Mouse (Mus musculus) cerebellum, adult (tissue): ENCODE results near the gene Trim24.
A peak's percentile ranks its signal among the peaks of the same experiment; 100 is the strongest.

ENCODE experiments used
- ATAC-seq: cut with Nextera tagmentation; 2 replicates; pipeline ENCODE4 v1.9.2; 2017; ENCODE audit warnings: mild to moderate bottlenecking, moderate library complexity, mixed read lengths; ENCODE audit not compliant: insufficient number of reproducible peaks, low FRiP score, low TSS enrichment

Gene Trim24

GRCm38 (mm10) chr6:37862893-37863292, 7.7 kb upstream of the Trim24 start:
- no peak for ATAC-seq

- ATAC-seq = no peak
Measured at GRCm38 (mm10) chr6:37863961-37864730, 6.5 kb upstream of the Trim24 start.

- peak; percentile 68 for ATAC-seq
Measured at GRCm38 (mm10) chr6:37871137-37871851, 683 bp downstream of the Trim24 start.

- no peak for ATAC-seq
Measured at GRCm38 (mm10) chr6:37872861-37873260, 2.2 kb downstream of the Trim24 start.

GRCm38 (mm10) chr6:37873731-37874130, 3.1 kb downstream of the Trim24 start:
- ATAC-seq = no peak

GRCm38 (mm10) chr6:37878206-37878605, 7.6 kb downstream of the Trim24 start:
- no peak for ATAC-seq

GRCm38 (mm10) chr6:37880586-37880985, 10.0 kb downstream of the Trim24 start:
- no peak for ATAC-seq

- no peak for ATAC-seq
Measured at GRCm38 (mm10) chr6:37893586-37893985, 23.0 kb downstream of the Trim24 start.

- ATAC-seq = 0 out of 2 replicates have a peak, but pooled peaks have one; percentile 15
Measured at GRCm38 (mm10) chr6:37895646-37896435, 25.2 kb downstream of the Trim24 start.

- no peak for ATAC-seq
Measured at GRCm38 (mm10) chr6:37900221-37900620, 29.6 kb downstream of the Trim24 start.

- no peak for ATAC-seq
Measured at GRCm38 (mm10) chr6:37901791-37902190, 31.2 kb downstream of the Trim24 start.

GRCm38 (mm10) chr6:37903810-37904209, 33.2 kb downstream of the Trim24 start:
- ATAC-seq = no peak

GRCm38 (mm10) chr6:37913525-37913924, 42.9 kb downstream of the Trim24 start:
- no peak for ATAC-seq

- no peak for ATAC-seq
Measured at GRCm38 (mm10) chr6:37925104-37925503, 54.5 kb downstream of the Trim24 start.

GRCm38 (mm10) chr6:37926751-37927150, 56.1 kb downstream of the Trim24 start:
- no peak for ATAC-seq

- no peak for ATAC-seq
Measured at GRCm38 (mm10) chr6:37936498-37936897, 65.9 kb downstream of the Trim24 start.

- no peak for ATAC-seq
Measured at GRCm38 (mm10) chr6:37951306-37951705, 80.7 kb downstream of the Trim24 start.

GRCm38 (mm10) chr6:37967386-37967785, 96.8 kb downstream of the Trim24 start:
- no peak for ATAC-seq

- ATAC-seq = peak; percentile 78
Measured at GRCm38 (mm10) chr6:38007459-38007858, 136.8 kb downstream of the Trim24 start.

GRCm38 (mm10) chr6:38012829-38013228, 142.2 kb downstream of the Trim24 start:
- ATAC-seq = no peak
